Mouse (Mus musculus): Measurements from ENCODE around the gene Nenf. TPM values are rescaled to one million over a fixed set of nuclear protein-coding genes. Genes with fewer than 3 reads are reported as not detected.
A peak's percentile ranks its signal among the peaks of the same experiment; 100 is the strongest.

Nenf gene
- polyA plus RNA-seq, 1 experiment from 2014 or later, result 138 TPM

DNA sequence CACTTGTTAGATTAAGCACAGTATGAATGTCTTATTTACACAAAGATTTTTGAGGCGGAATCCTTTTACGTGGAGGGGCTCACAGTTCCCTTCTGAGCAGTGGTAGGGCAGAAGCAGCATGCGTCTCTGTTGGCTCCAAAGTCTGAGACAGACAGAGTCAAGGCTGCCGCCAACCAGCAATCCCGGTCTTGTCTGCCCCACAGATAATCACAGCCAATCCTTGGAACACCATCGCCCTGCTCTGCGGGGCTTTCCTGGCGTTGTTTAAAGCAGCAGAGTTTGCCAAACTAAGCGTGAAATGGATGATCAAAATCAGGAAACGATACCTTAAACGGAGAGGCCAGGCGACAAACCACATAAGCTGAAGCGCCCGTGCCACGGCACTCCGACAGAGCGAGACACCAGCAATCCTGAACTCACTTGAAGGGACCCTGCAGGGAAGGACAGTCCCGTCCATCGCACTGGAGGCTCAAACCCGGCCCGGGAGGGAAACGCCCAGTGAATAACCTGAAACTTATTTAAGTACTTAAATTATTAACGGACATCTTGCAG, 31.6 kb upstream of the Nenf start:
- Histone ChIP-seq H3K4me3 (ENCODE audit: low read depth, low read length) (no peak overlapping the region), H3K4me2 (ENCODE audit: low read depth, low read length) (no peak overlapping the region), H3K4me1 (ENCODE audit: control insufficient read depth, insufficient read depth, low read length) (peaks cover 5% of the 10 kb centered on the region; the same call in 1 of the 2 replicates), H3K9ac (ENCODE audit: low read depth, low read length) (no peak overlapping the region), H3K27ac (replicated peaks; ENCODE audit: low read depth, low read length) (no peak overlapping the region), H3K36me3 (ENCODE audit: control insufficient read depth, insufficient read depth, low read length) (peaks cover 58% of the 10 kb centered on the region), H3K9me3 (ENCODE audit: control insufficient read depth, low read length) (no peaks in the 10 kb centered on the region), H3K27me3 (replicated peaks; ENCODE audit: control insufficient read depth, insufficient read depth, low read length) (no peaks in the 10 kb centered on the region)
- ATAC-seq (ENCODE audit: low read depth) (no peak), DNase-seq (ENCODE audit: low spot score) (no peak)
- WGBS, result 68% methylated on average over 23 of the region's 23 CpGs

DNA sequence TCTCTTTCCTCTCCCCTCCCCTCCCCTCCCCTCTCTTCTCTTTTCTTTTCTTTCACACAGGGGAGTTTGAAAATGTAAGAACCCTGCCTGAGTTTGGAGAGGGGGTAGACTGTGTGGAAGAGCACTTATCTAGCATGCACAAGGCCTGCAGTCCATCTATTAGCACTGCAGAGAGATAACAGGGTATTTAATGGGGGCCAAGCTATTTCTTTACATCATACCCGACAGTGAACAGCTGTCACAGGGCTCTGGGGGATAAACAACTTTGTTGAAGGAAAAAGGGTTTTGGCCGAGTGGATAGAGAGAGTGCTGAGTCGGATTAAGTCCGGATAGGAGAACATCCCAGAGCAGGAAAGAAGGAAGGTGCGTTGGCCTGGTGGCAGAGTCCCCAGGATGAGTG, 31.0 kb upstream of the Nenf start:
- 59% methylated on average over 5 of the region's 5 CpGs for WGBS
- Histone ChIP-seq H3K36me3 (ENCODE audit: control insufficient read depth, insufficient read depth, low read length) (peaks cover 53% of the 10 kb centered on the region), H3K9me3 (ENCODE audit: control insufficient read depth, low read length) (no peaks in the 10 kb centered on the region), H3K27ac (replicated peaks; ENCODE audit: low read depth, low read length) (no peak overlapping the region), H3K4me3 (ENCODE audit: low read depth, low read length) (no peak overlapping the region), H3K4me1 (ENCODE audit: control insufficient read depth, insufficient read depth, low read length) (peaks cover 2% of the 10 kb centered on the region; the same call in 1 of the 2 replicates), H3K9ac (ENCODE audit: low read depth, low read length) (no peak overlapping the region), H3K27me3 (replicated peaks; ENCODE audit: control insufficient read depth, insufficient read depth, low read length) (no peaks in the 10 kb centered on the region), H3K4me2 (ENCODE audit: low read depth, low read length) (no peak overlapping the region)
- ATAC-seq (ENCODE audit: low read depth) (no peak; the same call in 1 of the 2 replicates), DNase-seq (ENCODE audit: low spot score) (peak; percentile 20)

DNA sequence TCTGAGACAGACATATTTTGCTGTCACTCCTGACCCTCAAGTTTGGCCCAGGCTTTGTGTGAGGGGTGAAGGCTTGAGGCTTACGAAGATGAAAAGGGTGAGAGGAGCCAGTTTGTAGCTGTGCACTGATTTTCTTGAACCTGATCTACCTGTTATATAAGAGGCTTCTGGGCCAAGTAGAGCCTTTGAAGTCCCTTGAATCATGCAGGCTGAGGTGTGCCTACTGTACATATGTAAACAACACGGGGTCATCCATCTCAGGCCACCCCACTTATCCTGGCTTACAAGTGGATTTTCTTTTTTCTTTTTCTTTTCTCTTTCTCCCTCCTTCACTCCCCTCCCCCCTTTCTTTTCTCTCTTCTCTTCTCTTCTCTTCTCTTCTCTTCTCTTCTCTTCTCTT, 30.6 kb upstream of the Nenf start:
- Histone ChIP-seq H3K4me2 (ENCODE audit: low read depth, low read length) (no peak overlapping the region), H3K4me1 (ENCODE audit: control insufficient read depth, insufficient read depth, low read length) (no peaks in the 10 kb centered on the region), H3K9ac (ENCODE audit: low read depth, low read length) (no peak overlapping the region), H3K27me3 (replicated peaks; ENCODE audit: control insufficient read depth, insufficient read depth, low read length) (no peaks in the 10 kb centered on the region), H3K9me3 (ENCODE audit: control insufficient read depth, low read length) (no peaks in the 10 kb centered on the region), H3K36me3 (ENCODE audit: control insufficient read depth, insufficient read depth, low read length) (peaks cover 50% of the 10 kb centered on the region), H3K4me3 (ENCODE audit: low read depth, low read length) (no peak overlapping the region), H3K27ac (replicated peaks; ENCODE audit: low read depth, low read length) (no peak overlapping the region)
- no peak for DNase-seq (ENCODE audit: low spot score)
- no peak for ATAC-seq (ENCODE audit: low read depth)
- 80% methylated on average over 2 of the region's 2 CpGs for WGBS

DNA sequence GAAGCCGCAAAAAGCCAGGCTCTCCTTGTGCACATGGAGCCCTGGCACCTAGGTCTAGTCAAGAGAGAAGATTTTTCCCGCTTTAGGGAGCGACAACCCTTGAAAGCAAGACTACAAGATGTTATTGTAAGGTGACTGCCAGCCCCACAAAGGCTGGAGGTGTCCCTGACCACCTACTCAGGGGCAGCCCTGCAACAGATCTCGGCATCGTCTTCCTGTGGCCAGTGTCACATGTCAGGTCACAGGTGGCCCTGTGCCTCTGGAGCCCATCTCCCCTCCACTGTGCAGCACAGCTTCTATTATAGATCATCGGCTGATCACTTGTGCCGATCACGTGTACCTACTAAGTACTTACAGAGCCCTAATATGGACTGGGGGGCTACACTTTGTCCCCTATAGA, 29.6 kb upstream of the Nenf start:
- no peaks in the 10 kb centered on the region for H3K9me3 ChIP-seq (ENCODE audit: control insufficient read depth, low read length)
- peaks cover 49% of the 10 kb centered on the region for H3K36me3 ChIP-seq (ENCODE audit: control insufficient read depth, insufficient read depth, low read length)
- WGBS, result 82% methylated on average over 8 of the region's 8 CpGs

DNA sequence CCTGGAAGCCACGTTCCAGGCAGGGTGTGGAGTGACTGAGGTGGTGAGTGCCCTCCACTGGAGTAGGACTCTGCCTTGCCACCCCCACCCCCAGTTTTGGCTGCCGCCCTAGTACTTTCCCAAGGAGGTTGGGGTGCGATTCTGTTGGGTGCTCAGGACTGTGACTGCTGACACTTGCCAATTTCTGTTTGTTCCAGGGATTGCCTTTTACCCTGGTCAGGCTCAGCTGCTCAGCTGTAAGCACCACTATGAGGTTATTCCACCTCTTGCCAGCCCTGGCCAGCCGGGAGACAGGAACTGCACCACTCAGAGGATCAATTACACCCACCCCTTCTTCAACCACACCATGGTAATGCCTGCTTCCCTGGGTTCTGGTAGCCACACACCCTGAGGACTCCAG, 22.5 kb upstream of the Nenf start:
- Histone ChIP-seq H3K4me3 (ENCODE audit: low read depth, low read length) (no peak overlapping the region), H3K4me2 (ENCODE audit: low read depth, low read length) (no peak overlapping the region), H3K4me1 (ENCODE audit: control insufficient read depth, insufficient read depth, low read length) (no peaks in the 10 kb centered on the region), H3K27me3 (replicated peaks; ENCODE audit: control insufficient read depth, insufficient read depth, low read length) (no peaks in the 10 kb centered on the region), H3K36me3 (ENCODE audit: control insufficient read depth, insufficient read depth, low read length) (peaks cover 60% of the 10 kb centered on the region), H3K9me3 (ENCODE audit: control insufficient read depth, low read length) (no peaks in the 10 kb centered on the region), H3K27ac (replicated peaks; ENCODE audit: low read depth, low read length) (no peak overlapping the region), H3K9ac (ENCODE audit: low read depth, low read length) (no peak overlapping the region)
- 83% methylated on average over 4 of the region's 4 CpGs for WGBS
- ATAC-seq (ENCODE audit: low read depth) (0 out of 2 replicates have a peak, but pooled peaks have one; percentile 26), DNase-seq (ENCODE audit: low spot score) (no peak)

More for the DNA sequence above, 29.6 kb upstream of the Nenf start:
- Histone ChIP-seq H3K4me2 (ENCODE audit: low read depth, low read length) (no peak overlapping the region), H3K4me1 (ENCODE audit: control insufficient read depth, insufficient read depth, low read length) (no peaks in the 10 kb centered on the region), H3K9ac (ENCODE audit: low read depth, low read length) (no peak overlapping the region), H3K27me3 (replicated peaks; ENCODE audit: control insufficient read depth, insufficient read depth, low read length) (no peaks in the 10 kb centered on the region), H3K27ac (replicated peaks; ENCODE audit: low read depth, low read length) (no peak overlapping the region), H3K4me3 (ENCODE audit: low read depth, low read length) (no peak overlapping the region)
- ATAC-seq (ENCODE audit: low read depth) (no peak), DNase-seq (ENCODE audit: low spot score) (no peak)

DNA sequence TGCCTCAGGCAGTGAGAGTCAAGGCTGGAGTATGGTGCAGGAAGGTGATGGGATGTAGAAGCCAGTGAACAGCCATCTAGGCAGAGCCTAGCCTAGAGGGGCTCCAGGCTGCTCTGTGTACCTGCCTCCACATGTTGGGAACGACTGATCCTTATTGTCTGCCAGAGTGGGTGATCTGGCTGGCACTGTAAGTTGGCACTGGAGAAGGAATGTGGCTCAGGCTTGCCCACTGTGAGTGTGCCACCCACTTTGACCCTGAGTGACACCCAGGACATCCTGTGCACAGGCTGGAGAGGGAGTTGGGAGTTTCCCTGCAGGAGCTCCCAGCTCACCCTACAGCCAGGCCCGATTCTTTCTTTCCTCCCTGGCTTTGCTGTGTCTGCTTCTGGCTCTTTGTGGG, 21.9 kb upstream of the Nenf start:
- Histone ChIP-seq H3K4me1 (ENCODE audit: control insufficient read depth, insufficient read depth, low read length) (no peaks in the 10 kb centered on the region), H3K4me2 (ENCODE audit: low read depth, low read length) (no peak overlapping the region), H3K9me3 (ENCODE audit: control insufficient read depth, low read length) (no peaks in the 10 kb centered on the region), H3K9ac (ENCODE audit: low read depth, low read length) (no peak overlapping the region), H3K27me3 (replicated peaks; ENCODE audit: control insufficient read depth, insufficient read depth, low read length) (no peaks in the 10 kb centered on the region), H3K36me3 (ENCODE audit: control insufficient read depth, insufficient read depth, low read length) (peaks cover 54% of the 10 kb centered on the region), H3K27ac (replicated peaks; ENCODE audit: low read depth, low read length) (no peak overlapping the region), H3K4me3 (ENCODE audit: low read depth, low read length) (no peak overlapping the region)
- WGBS, result 100% methylated on average over 2 of the region's 2 CpGs
- ATAC-seq (ENCODE audit: low read depth), result no peak
- no peak for DNase-seq (ENCODE audit: low spot score)

DNA sequence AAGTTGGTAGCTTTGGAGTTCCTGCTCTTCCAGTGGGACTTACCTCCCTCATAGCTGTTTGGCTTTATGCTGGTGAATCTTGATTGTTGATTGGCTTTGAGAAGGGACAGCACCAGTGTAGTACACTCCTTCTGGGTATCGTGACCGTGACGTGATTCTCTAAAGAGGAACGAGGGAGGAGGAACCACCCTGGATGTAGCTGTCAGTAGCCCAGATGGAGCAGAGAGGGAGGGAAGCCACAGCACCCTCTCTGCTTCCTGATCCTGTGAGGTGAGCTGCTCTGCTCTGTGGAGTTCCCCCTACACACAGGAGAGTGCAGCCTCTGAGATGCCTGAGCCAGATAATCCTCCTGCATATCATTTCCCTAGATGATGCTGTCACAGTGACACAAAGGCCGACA, 16.5 kb upstream of the Nenf start:
- no peaks in the 10 kb centered on the region for H3K27me3 ChIP-seq (replicated peaks; ENCODE audit: control insufficient read depth, insufficient read depth, low read length)
- H3K27ac ChIP-seq (replicated peaks; ENCODE audit: low read depth, low read length), result no peak overlapping the region
- H3K9ac ChIP-seq (ENCODE audit: low read depth, low read length), result no peak overlapping the region
- H3K4me2 ChIP-seq (ENCODE audit: low read depth, low read length), result no peak overlapping the region
- DNase-seq (ENCODE audit: low spot score) (no peak), ATAC-seq (ENCODE audit: low read depth) (no peak)
- 85% methylated on average over 5 of the region's 5 CpGs for WGBS
- peaks cover 36% of the 10 kb centered on the region for H3K36me3 ChIP-seq (ENCODE audit: control insufficient read depth, insufficient read depth, low read length)
- no peak overlapping the region for H3K4me3 ChIP-seq (ENCODE audit: low read depth, low read length)
- H3K4me1 ChIP-seq (ENCODE audit: control insufficient read depth, insufficient read depth, low read length), result no peaks in the 10 kb centered on the region
- H3K9me3 ChIP-seq (ENCODE audit: control insufficient read depth, low read length), result no peaks in the 10 kb centered on the region

DNA sequence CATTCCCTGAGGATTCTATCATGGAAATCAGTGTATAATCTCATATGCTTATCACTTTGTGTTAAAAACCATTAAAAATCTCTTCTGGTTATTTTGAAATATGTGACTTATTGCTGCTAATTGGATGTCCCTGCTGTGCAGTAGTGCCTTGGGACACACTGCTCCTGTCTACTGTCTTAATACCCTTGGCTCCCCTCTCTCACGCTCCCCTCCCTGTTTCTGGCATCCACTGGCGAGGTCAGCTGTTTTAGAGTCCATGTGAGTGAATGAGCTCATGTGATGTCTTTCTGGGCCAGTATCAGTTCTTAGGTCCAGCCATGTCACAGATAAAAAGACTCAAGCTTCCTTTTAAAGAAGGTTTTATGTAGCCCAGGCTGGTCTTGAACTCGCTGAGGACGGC, 12.4 kb upstream of the Nenf start:
- 84% methylated on average over 4 of the region's 4 CpGs for WGBS
- Histone ChIP-seq H3K4me2 (ENCODE audit: low read depth, low read length) (no peak overlapping the region), H3K9me3 (ENCODE audit: control insufficient read depth, low read length) (no peaks in the 10 kb centered on the region), H3K27me3 (replicated peaks; ENCODE audit: control insufficient read depth, insufficient read depth, low read length) (no peaks in the 10 kb centered on the region), H3K4me3 (ENCODE audit: low read depth, low read length) (no peak overlapping the region), H3K27ac (replicated peaks; ENCODE audit: low read depth, low read length) (no peak overlapping the region), H3K9ac (ENCODE audit: low read depth, low read length) (no peak overlapping the region), H3K4me1 (ENCODE audit: control insufficient read depth, insufficient read depth, low read length) (peaks cover 10% of the 10 kb centered on the region), H3K36me3 (ENCODE audit: control insufficient read depth, insufficient read depth, low read length) (peaks cover 14% of the 10 kb centered on the region; the same call in 1 of the 2 replicates)
- ATAC-seq (ENCODE audit: low read depth) (no peak), DNase-seq (ENCODE audit: low spot score) (no peak)

DNA sequence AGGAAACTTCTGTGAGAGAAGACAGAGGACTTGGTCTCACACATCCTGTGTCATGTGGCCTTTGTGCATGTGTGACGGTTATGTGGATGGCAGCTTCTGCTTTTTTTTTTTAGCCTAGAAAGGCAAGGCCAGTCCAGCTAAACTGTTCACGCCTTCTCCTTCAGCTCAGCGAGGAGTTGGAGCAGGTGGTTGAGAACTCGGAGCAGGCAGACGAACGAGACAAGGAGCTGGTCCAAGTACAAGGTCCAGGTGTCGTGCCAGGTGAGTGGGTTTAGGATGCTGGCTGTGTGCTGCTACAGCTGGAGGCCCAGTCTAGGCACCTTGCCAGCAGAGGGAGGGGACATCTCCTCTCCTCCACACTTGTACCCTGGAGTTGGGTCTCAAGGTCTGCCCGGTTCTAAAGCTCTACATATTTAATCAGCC, 10.0 kb upstream of the Nenf start:
- Histone ChIP-seq H3K27ac (replicated peaks; ENCODE audit: low read depth, low read length) (no peak overlapping the region), H3K27me3 (replicated peaks; ENCODE audit: control insufficient read depth, insufficient read depth, low read length) (no peaks in the 10 kb centered on the region), H3K4me2 (ENCODE audit: low read depth, low read length) (no peak overlapping the region), H3K9me3 (ENCODE audit: control insufficient read depth, low read length) (no peaks in the 10 kb centered on the region), H3K4me3 (ENCODE audit: low read depth, low read length) (no peak overlapping the region), H3K4me1 (ENCODE audit: control insufficient read depth, insufficient read depth, low read length) (peaks cover 10% of the 10 kb centered on the region), H3K9ac (ENCODE audit: low read depth, low read length) (no peak overlapping the region), H3K36me3 (ENCODE audit: control insufficient read depth, insufficient read depth, low read length) (peaks cover 6% of the 10 kb centered on the region; the same call in 1 of the 2 replicates)
- 83% methylated on average over 8 of the region's 8 CpGs for WGBS
- no peak for ATAC-seq (ENCODE audit: low read depth)
- DNase-seq (ENCODE audit: low spot score), result no peak

Measured in embryonic facial prominence, embryonic 14.5 days (tissue).